Mouse (Mus musculus) neural tube, embryonic 11.5 days (tissue): ENCODE data around the gene Mrpl36. TPM values are rescaled to one million over a fixed set of nuclear protein-coding genes. Genes with fewer than 3 reads are reported as not detected.

ENCODE experiments used
- ATAC-seq: fragments of 200-750 bp; cut with Nextera tagmentation; 2 replicates; pipeline ENCODE4 v1.8.0; 2017; ENCODE audit warnings: moderate number of reproducible peaks, mild to moderate bottlenecking, moderate TSS enrichment, moderate library complexity; ENCODE audit not compliant: insufficient read depth, low FRiP score, low TSS enrichment
- DNase-seq: peaks from one replicate; pipeline ENCODE4 v3.0.0-alpha.2; 2015; ENCODE audit warnings: low spot score
- H3K27ac ChIP-seq: fragments of 300-500 bp; sonication (generic); 2 replicates; pipeline ENCODE4 v1.5.1; 2014; ENCODE audit warnings: low read depth, mild to moderate bottlenecking, low read length
- H3K27me3 ChIP-seq: fragments of 300-500 bp; sonication (generic); 2 replicates; pipeline ENCODE4 v1.6.1; 2014; ENCODE audit warnings: mild to moderate bottlenecking, low read length, mixed read lengths; ENCODE audit not compliant: control insufficient read depth, insufficient read depth
- H3K36me3 ChIP-seq: fragments of 300-500 bp; sonication (generic); 2 replicates; pipeline ENCODE4 v1.6.1; 2014; ENCODE audit warnings: mild to moderate bottlenecking, low read length, moderate library complexity, mixed read lengths; ENCODE audit not compliant: control insufficient read depth, insufficient read depth
- H3K4me1 ChIP-seq: fragments of 300-500 bp; sonication (generic); 2 replicates; pipeline ENCODE4 v1.6.1; 2014; ENCODE audit warnings: low read length, mixed read lengths; ENCODE audit not compliant: control insufficient read depth, insufficient read depth
- H3K4me2 ChIP-seq: fragments of 300-500 bp; sonication (generic); 2 replicates; pipeline ENCODE4 v1.6.1; 2014; ENCODE audit warnings: low read depth, mild to moderate bottlenecking, moderate library complexity
- H3K4me3 ChIP-seq: fragments of 300-500 bp; sonication (generic); 2 replicates; pipeline ENCODE4 v1.5.1; 2014; ENCODE audit warnings: low read depth, low read length
- H3K9ac ChIP-seq: fragments of 300-500 bp; sonication (generic); 2 replicates; pipeline ENCODE4 v1.6.1; 2014; ENCODE audit warnings: mild to moderate bottlenecking, low read length
- H3K9me3 ChIP-seq: fragments of 300-500 bp; sonication (generic); 2 replicates; pipeline ENCODE4 v1.6.1; 2016; ENCODE audit warnings: low read length; ENCODE audit not compliant: control insufficient read depth
- WGBS: fragments of 180-500 bp; shearing (Covaris S2); extraction: QIAGEN DNeasy Blood & Tissue Kit; methylation state at CpG from one replicate; pipeline ENCODE4 v1.1.7; 2014; 5-methylcytosine and 5-hydroxymethylcytosine counted together
- polyA plus RNA-seq: library from polyadenylated mRNA; unstranded; fragments of >200 nt; fragmentation: Nextera tagmentation; extraction: Ambion mirVana; gene quantifications from 2 replicates; pipeline ENCODE4 v1.2.1, GENCODE M21; 2014

The Mrpl36 gene
- polyA plus RNA-seq = 106 and 108 TPM in 2 replicates

GRCm38 (mm10) chr13:73327827-73328698 is at the start of gene Mrpl36, which contains the start of gene Ndufs6:
Mrpl36 (plus strand) TSS chr13:73328513.
Ndufs6 (minus strand) TSS chr13:73328542.
- ATAC-seq (peak; percentile 79), DNase-seq (peak; percentile 91)
- no peaks in the 10 kb centered on the region for H3K27me3 ChIP-seq
- peak within 1 kb of the TSS; percentile 49 for H3K4me2 ChIP-seq
- H3K36me3 ChIP-seq = peaks cover 2% of the 10 kb centered on the region
- H3K9ac ChIP-seq = peak within 1 kb of the TSS; percentile 74
- WGBS = under 1% methylated on average over 45 of the region's 45 CpGs
- no peak within 1 kb of the TSS for H3K27ac ChIP-seq
- 0 out of 2 replicates have a peak, but pooled peaks cover 2% of the 10 kb centered on the region for H3K4me1 ChIP-seq
- peak within 1 kb of the TSS; percentile 74 for H3K4me3 ChIP-seq
- no peaks in the 10 kb centered on the region for H3K9me3 ChIP-seq

DNA sequence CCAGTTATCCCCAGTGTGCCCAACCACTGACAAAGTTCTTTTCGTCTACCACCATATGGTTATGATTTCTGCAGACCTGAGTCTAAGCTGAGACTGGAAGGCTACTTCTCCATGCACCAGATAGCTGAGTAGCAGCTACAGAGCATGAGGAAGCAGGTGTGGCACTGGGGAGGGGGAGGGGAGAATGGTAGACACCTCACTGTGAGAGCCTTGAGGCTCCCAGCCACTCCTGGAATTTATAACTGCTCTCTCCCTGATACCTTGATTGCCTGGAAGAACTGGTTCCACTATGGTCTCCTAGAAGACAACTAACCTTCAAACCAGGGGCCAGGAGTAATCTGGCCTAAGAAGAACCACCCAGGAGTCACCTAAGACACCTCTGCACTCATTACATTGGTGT is 49.1 kb upstream of the Mrpl36 start:
- Histone ChIP-seq H3K4me3 (no peak overlapping the region), H3K9ac (no peak overlapping the region), H3K4me1 (no peaks in the 10 kb centered on the region), H3K36me3 (no peaks in the 10 kb centered on the region), H3K4me2 (no peak overlapping the region), H3K27ac (no peak overlapping the region), H3K27me3 (peaks cover 5% of the 10 kb centered on the region), H3K9me3 (no peaks in the 10 kb centered on the region)
- ATAC-seq (no peak), DNase-seq (no peak)
- WGBS = 81% methylated on average over 1 of the region's 1 CpGs

GRCm38 (mm10) chr13:73282407-73282806 is 45.9 kb upstream of the Mrpl36 start:
- Histone ChIP-seq H3K4me3 (no peak overlapping the region), H3K27me3 (0 out of 2 replicates have a peak, but pooled peaks cover 3% of the 10 kb centered on the region), H3K9me3 (no peaks in the 10 kb centered on the region), H3K4me2 (no peak overlapping the region), H3K4me1 (no peaks in the 10 kb centered on the region), H3K9ac (no peak overlapping the region), H3K27ac (no peak overlapping the region), H3K36me3 (no peaks in the 10 kb centered on the region)
- ATAC-seq (no peak), DNase-seq (no peak)
- WGBS = 84% methylated on average over 2 of the region's 2 CpGs

DNA sequence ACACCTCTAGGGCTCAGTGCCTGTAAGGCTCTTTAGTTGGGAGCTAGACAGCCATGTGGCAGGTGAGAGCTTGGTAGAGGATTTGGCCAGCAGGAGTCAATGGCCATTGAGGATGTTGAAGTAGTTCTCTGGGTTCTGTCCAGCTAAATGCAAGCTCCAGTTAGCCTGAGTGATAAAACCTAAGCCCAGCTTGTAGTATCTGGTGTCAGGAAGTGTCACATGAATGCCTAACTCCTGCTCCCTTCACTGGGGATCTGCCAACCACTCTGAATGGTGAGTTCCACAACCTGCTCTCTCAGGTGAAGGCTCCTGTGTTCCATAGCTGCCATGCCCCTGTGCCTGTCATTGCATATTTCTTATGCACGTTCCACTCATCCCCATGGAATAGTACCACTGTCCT is 44.8 kb upstream of the Mrpl36 start:
- Histone ChIP-seq H3K36me3 (no peaks in the 10 kb centered on the region), H3K27me3 (0 out of 2 replicates have a peak, but pooled peaks cover 3% of the 10 kb centered on the region), H3K4me2 (no peak overlapping the region), H3K4me3 (no peak overlapping the region), H3K9ac (no peak overlapping the region), H3K4me1 (no peaks in the 10 kb centered on the region), H3K27ac (no peak overlapping the region), H3K9me3 (no peaks in the 10 kb centered on the region)
- ATAC-seq = no peak
- WGBS = 91% methylated on average over 1 of the region's 1 CpGs
- no peak for DNase-seq

DNA sequence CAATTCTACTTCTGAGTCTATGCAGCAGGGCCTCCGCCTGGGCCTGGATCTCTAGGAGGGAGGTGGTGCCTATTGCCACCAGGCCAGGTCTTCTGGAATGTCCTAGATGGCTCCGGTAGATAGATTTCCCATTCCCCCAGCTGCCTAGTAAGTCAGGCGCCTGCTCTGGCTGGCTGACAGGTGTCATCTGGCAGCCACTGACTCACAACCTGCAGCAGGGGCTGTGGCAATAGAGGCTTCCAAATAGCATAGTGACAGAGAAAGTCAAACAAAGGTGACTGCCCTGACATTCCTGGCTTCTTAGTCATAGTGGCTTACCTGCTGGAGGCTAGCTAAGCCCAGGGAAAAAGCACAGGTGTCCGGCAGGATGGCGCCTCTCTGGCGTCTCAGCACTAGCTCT is 38.1 kb upstream of the Mrpl36 start:
- ATAC-seq = no peak
- H3K27ac ChIP-seq = no peak overlapping the region

DNA sequence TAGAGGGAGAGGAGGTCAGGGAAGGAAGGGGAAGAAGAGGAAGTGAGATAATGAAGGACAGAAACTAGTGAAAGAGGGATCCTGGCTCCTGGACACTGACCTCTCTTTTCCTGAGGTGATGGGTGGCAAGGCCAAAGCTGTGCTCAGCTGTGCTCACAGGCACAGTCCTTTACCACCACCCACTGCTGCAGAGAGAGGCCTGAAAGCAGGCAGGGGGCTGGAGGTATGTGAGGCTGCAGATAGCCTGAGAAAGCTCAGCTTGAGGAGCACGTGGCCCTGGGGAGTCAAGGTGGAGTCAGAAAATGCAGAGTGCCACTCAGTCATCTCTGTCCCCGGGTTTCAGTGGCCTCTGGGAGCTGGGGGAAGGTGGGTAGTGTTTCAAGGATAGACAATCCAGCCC is 37.2 kb upstream of the Mrpl36 start:
- ATAC-seq (no peak), DNase-seq (no peak)
- H3K9ac ChIP-seq = no peak overlapping the region
- H3K4me3 ChIP-seq = no peak overlapping the region
- no peak overlapping the region for H3K27ac ChIP-seq
- no peak overlapping the region for H3K4me2 ChIP-seq
- H3K36me3 ChIP-seq = no peaks in the 10 kb centered on the region
- H3K27me3 ChIP-seq = no peaks in the 10 kb centered on the region
- no peaks in the 10 kb centered on the region for H3K9me3 ChIP-seq
- no peaks in the 10 kb centered on the region for H3K4me1 ChIP-seq
- 45% methylated on average over 2 of the region's 2 CpGs for WGBS

More for the DNA sequence above, 38.1 kb upstream of the Mrpl36 start:
- H3K36me3 ChIP-seq = no peaks in the 10 kb centered on the region
- 89% methylated on average over 6 of the region's 6 CpGs for WGBS
- H3K4me2 ChIP-seq = no peak overlapping the region
- no peak overlapping the region for H3K4me3 ChIP-seq
- no peaks in the 10 kb centered on the region for H3K27me3 ChIP-seq
- H3K9me3 ChIP-seq = no peaks in the 10 kb centered on the region
- no peak for DNase-seq
- no peaks in the 10 kb centered on the region for H3K4me1 ChIP-seq
- no peak overlapping the region for H3K9ac ChIP-seq

GRCm38 (mm10) chr13:73298717-73299116 is 29.6 kb upstream of the Mrpl36 start:
- Histone ChIP-seq H3K27ac (no peak overlapping the region), H3K4me1 (no peaks in the 10 kb centered on the region), H3K4me3 (no peak overlapping the region), H3K27me3 (no peaks in the 10 kb centered on the region), H3K36me3 (no peaks in the 10 kb centered on the region), H3K9me3 (no peaks in the 10 kb centered on the region), H3K4me2 (no peak overlapping the region), H3K9ac (no peak overlapping the region)
- DNase-seq (no peak), ATAC-seq (no peak)
- WGBS = 73% methylated on average over 4 of the region's 4 CpGs

GRCm38 (mm10) chr13:73299322-73299721 is 29.0 kb upstream of the Mrpl36 start:
- H3K4me2 ChIP-seq = no peak overlapping the region
- H3K9ac ChIP-seq = no peak overlapping the region
- H3K4me1 ChIP-seq = no peaks in the 10 kb centered on the region
- DNase-seq = no peak
- H3K27me3 ChIP-seq = no peaks in the 10 kb centered on the region
- 93% methylated on average over 5 of the region's 5 CpGs for WGBS
- ATAC-seq = no peak
- no peaks in the 10 kb centered on the region for H3K9me3 ChIP-seq
- no peak overlapping the region for H3K4me3 ChIP-seq
- no peak overlapping the region for H3K27ac ChIP-seq
- no peaks in the 10 kb centered on the region for H3K36me3 ChIP-seq

DNA sequence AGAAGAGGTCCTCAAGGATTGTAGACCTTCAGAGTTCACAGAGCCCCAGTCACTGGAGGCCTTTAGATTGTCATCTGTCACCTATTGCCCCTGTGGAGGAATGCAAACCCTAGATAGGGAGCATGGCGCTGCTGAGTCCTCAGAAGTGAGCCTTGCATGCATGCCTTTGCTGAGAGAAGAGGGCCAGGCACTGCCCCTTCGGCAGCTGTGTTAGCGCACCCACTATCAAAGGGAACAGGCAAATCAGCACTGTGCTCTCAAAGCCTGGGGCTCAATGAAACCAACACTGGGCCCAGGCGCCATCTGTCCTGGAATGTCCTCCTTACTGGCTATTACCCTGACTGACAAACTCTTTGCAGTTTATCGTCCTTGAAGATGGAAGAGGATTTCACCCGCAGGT is 23.6 kb upstream of the Mrpl36 start:
- Histone ChIP-seq H3K36me3 (no peaks in the 10 kb centered on the region), H3K9ac (no peak overlapping the region), H3K27ac (no peak overlapping the region), H3K4me1 (no peaks in the 10 kb centered on the region), H3K4me3 (no peak overlapping the region), H3K4me2 (no peak overlapping the region), H3K9me3 (no peaks in the 10 kb centered on the region), H3K27me3 (no peaks in the 10 kb centered on the region)
- 50% methylated on average over 6 of the region's 6 CpGs for WGBS
- DNase-seq = no peak
- no peak for ATAC-seq
